Mouse (Mus musculus) G1E (cell line): Measurements from ENCODE around the gene Ncor2.

Experiments
- CTCF ChIP-seq: IDR thresholded peaks from 2 replicates; pipeline ENCODE4 v1.5.1; 2012; ENCODE audit warnings: low read depth, low read length, inconsistent platforms, mixed read lengths
- TAL1 ChIP-seq: conservative IDR thresholded peaks from 2 replicates; pipeline ENCODE4 v1.6.1; 2012; ENCODE audit warnings: low read depth, low read length, inconsistent platforms, mixed read lengths

- TF ChIP-seq CTCF (no peak), TAL1 (no peak)
Observed at GRCm38 (mm10) chr5:125110196-125110595, 68.8 kb downstream of the Ncor2 start.
